Mouse (Mus musculus) heart, adult 18-20 months (tissue): ENCODE data around the gene Phxr2. TPM values are rescaled to one million over a fixed set of nuclear protein-coding genes. Genes with fewer than 3 reads are reported as not detected.
"Not testable (repeated sequence)": the region's sequence is repeated elsewhere in the genome, so short reads cannot be mapped to it uniquely, and the experiment has no call there.

Experiments used
- DNase-seq, 2 experiments: peaks; one replicate each; pipeline ENCODE4 v3.0.0; 2021 to 2022; ENCODE audit warnings: mixed read lengths in 1 of 2
- long read RNA-seq, 2 experiments: library from polyadenylated mRNA; stranded (forward); transcript quantifications; one replicate each; pipeline ENCODE4 v2.0.0; 2021
- total RNA-seq, 2 experiments: library from RNA; stranded (reverse); gene quantifications; 2 replicates each; pipeline ENCODE4 v1.2.3; 2021

Gene Phxr2
- not detected for total RNA-seq
- long read RNA-seq, experiment 1 = 0 reads
- long read RNA-seq, experiment 2 = 0 reads

DNA sequence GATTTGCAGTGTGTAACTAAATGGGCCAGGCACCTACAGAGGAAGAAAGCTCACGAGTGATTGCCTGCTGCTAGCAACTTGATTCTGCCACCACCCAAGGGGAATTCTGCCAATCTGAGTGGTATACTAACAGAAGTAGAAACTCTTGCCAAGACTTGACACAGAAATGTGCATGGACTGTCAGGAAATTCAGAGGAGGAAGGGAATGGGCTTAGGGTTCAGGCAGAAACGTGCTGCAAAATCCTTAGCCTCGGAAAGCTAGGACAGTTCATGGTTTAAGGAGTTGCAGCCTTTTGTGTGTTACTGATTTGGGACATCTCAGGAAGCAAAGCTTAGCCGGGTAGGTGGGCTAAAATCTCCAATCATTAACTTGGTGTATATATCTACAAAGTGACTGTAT, at the start of gene Phxr2:
TSS of gene Phxr2 (minus strand) at position 101 of the 400 bp plus-strand sequence.
- DNase-seq = no peak

DNA sequence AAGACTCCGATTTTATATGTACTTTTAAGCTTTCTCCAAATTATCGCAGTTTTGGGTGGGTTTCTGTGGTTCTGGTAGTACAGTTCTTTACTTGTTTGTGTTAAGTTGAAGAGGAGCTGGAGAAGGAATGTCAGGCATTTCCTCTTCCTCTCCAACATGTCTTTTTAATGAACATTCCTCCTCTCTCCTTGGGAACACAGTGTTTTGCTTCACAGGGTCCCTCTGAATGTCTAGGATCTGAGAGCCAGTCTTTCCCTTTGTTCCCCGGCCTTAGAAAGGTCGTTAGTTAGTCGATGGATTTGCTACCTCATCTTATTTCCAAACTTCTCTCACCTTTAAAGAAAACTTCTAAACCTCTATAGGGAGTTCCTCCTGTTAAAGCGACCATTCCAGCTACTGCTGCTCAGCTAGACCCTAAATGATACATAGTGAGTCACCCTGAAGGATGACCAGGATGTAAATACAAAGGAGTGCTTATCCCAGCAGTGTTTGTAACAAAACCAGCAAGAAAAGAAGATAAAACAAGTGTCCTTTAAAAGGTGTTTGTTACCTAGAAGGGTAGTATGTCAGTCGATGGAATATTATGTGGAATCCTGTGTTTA, 46.9 kb upstream of the Phxr2 start:
- no peak for DNase-seq

DNA sequence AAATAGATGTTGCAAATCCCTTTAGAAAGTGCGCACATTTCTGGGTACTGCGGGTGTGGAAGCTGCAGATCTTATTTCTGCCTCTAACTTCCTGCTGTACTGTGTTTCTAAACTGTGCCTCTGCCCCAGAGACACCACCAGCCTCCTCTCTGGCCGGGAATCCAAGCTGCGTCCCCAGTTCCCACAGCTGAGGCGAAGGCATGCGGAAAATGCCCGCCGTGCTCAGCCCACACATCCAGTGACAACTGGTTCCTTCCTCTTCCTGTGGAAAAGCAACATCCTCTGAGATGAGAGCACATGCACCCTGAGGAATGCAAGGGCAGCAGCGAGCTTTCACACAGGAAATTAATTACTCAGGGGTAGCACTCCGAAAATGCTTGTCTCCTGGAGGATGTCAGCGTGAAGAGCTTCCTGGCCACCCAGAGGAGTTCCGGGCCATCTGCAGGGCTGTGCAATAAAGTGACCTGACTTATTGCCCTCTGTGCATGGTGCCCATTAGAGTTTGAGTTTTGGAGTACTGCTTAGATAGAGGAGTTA, 45.9 kb upstream of the Phxr2 start:
- DNase-seq = peak; percentile 63 to 84

DNA sequence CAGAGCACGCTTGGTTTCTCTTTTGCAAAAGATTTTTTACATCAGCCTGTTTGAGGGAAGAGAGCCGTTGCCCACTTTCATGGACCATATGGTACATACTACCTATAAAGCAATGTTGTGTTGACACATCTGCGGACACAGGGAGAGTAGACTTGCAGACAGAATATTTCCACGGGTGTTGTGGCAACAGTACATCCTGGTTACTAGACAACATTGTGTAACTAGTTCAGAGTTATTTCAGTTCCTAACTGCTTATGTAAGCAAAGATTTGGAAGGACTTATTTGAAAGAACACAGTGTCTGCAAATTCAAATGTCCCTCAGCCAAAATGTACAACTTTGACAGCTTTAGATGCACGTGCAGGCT, 43.6 kb upstream of the Phxr2 start:
- DNase-seq = peak; percentile 79 to 85

DNA sequence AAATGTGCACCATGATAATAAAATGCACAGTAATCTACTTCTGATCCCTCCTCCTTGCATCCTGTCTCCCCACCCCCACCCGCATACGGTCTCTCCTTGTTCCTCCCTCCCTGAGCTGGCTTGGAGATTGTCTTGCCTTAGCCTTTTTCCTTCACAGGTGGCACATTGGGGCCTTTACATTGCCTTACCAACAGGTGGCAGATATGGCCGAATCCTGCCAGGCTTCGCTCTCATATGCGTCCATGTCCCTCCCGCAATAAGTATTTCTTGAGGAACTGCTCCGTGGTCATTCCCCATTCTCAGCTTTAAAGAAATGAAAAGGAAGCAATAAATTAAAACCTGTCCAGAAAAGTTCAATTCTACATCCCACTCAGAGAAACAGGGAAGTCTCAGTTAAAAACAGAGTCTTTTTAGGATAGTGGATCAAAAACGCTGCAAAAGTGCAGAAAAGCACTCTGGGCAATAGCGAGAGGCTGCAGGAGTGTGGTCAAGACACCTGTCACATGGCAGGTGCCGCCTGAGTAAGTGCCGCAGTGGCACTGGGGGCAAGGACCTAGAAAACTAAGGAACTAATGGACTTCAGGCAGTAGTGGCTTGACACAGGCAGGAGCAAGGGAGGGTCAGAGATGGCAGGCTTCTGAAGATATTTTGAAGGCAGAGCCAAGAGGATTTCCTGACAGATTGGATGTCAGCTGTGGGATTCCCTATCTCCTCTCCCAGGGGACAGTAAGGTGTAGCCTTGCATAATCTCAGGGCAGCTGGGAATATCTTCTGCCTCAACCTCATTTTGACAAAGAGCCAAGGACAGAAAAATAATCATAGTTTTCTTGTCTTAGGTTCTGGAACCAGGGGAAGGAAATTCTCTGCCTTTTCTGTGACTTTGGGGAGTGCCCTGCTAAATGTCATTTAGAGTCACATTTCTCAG, 43.0 kb upstream of the Phxr2 start:
- peak; percentile 68 to 76 for DNase-seq

DNA sequence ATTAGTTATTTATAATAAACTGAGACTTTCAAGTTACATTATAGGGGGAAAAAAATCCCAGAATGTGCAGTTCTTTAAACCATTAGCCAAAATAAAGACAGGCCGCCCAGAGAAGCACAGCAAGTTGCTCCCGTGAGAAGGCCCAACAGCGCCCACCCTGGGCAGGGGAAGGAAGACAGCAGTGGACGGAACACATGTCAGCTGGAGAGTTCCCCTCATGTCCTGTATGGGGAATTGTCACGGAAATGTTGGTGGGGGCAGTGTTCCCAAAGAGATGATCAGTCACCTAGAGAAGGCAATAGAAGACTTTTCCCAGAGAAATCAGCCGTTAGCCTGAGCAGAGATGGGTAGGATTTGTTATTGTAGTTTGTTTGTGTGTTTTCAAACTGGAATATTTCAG, 42.3 kb upstream of the Phxr2 start:
- DNase-seq = peak in 1 of 2 experiments; percentile 37

DNA sequence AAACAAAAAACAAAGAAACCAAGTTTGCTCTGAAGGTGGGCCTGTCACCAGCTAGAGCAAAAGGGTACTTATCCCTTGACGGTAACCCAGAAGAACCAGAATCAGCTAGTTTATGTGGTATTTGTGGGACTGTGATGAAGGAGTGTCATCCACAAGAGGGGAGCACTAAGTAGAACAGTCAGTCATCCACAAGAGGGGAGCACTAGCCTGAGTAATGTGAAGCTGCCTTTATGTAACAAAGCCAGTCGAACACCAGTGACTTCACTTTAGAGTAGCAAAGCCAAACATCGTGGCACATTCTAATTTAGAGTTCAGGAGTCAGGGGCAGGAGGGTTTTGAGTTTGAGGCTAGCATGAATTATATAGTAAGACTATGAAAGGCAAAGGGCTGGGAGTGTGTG, 40.3 kb upstream of the Phxr2 start:
- peak in 1 of 2 experiments; percentile 33 for DNase-seq

DNA sequence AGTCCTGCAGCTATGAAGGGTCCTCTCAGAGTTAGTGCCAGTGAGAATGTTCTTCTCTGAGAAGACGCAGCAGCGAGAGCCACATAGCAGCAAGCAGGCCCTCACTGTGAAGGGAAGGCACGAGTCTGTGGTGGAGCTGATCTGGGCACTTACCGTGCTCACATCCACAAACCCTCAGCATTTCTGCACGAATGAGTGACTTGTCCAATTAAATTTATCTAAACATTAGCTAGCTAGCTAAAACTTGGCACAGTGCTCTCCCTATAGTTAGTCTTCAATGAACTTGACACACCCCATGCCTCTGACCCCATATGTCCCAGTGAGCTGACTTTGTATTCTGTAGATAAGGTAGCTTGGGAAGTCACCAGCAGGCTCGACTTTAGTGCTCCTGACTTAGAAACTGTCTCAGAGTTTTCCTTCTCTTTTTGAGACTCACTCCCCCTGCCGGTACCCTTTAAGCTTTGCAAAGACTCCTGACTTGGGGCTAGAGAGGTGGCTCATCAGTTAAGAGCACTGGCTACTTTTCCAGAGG, 39.7 kb upstream of the Phxr2 start:
- peak; percentile 28 to 42 for DNase-seq

DNA sequence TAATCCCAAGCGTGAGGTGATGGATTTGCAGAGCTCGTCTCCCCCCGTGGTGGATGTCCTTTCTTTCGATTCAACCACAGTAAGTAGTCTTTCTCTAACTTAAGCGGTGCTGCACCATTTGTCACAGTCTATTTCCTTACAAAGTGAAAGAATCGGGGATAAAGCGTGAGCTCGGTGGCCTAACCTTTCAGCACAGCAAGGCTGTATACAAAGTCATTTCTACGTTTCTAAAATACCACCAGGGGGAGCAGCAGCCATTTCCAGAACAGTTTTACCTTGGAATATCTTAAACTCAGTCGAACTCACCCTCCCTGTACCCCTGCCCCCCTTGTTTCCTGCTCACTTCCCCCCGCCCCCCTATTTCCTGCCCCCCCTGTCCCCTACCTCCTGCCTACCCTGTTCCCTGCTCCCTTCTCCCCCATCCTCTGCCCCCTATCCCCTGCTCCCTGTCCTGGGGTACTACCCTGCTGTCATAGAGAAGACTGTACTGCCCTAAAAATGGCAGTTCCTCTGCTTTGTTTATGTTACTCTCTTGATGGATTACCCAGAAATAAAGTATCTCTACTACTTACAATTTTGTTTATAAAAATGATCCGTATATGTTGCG, 38.8 kb upstream of the Phxr2 start:
- peak; percentile 42 to 67 for DNase-seq

DNA sequence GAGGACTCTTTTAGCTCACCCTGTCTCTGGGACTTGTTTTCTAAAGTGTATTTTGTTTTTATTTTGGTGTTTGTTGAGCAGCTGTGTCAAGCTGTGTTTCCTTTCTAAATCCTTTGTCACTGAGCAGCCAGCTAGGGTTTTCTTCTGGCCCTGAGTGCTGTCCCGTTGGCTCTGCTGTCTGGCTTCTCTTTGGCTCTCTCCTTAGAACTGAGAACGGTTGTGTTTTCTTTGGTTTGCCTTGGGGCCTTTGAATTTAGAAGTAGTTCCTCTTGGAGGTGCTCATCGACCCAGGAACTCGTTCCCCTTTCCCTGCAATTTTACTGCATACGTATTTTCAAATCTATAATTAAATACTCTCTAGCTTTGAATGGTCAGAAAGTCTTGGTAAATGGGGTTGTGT, 36.9 kb upstream of the Phxr2 start:
- DNase-seq = no peak

DNA sequence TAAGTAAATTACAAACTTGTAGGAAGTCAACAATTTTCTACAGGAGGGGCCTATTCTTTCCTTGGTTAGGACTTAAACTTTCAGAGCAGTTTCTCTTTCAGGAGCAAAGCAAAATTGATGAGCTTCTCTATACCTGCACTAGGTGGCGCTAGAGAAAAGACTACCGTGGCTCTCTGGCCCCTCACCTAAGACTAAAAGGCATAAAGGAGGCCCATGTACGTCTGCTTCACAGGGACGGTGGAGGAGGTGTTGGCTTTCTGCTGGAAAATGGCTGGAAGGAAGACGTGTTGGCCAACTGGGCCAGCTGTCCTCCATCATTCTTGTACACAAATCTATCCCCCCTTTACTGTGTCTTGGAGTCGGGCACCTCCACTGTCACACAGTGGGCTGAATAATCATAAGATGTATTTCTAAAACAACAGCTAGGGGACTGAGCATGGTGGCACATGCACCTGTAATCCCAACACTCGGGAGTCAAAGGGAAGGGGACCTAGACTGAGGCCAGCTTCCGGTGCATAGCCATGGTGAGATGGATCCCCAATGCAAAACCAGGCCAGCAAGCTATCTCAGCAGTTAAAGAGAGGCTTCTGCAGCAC, 36.0 kb upstream of the Phxr2 start:
- peak; percentile 39 to 61 for DNase-seq

DNA sequence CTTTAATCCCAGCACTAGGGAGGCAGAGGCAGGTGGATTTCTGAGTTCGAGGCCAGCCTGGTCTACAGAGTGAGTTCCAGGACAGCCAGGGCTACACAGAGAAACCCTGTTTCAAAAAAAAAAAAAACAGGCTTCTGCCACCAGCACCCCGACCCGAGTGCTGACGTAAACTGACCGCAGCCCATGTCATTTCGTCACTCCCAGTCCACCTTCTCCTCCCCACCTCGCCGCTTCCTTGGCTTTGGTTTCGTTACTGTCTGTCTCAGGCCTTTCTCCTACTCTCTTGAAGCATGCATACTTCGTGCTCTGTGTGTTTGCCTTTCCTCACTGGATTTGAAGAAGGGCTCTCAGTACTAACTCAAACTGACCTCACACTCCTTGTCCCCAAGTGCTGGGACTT, 31.6 kb upstream of the Phxr2 start:
- DNase-seq = not testable (repeated sequence)

DNA sequence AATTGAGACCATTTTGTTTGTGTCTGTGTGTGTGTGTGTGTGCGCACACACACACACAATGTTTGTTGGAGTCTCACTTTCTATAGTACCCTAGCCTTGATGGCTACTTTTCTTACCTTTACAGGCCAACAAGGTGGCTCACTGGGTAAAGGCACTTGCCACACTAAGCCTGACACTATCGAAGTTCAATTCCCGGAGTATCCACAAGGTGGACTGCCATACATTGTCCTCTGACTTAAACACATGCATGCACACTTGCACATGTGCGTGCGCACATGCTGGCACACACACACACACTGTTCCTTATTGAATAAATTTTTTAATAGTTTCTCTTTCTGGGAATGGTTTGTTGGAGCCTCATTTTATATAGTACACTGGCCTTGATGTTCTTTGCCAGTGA, 30.7 kb upstream of the Phxr2 start:
- no peak for DNase-seq

DNA sequence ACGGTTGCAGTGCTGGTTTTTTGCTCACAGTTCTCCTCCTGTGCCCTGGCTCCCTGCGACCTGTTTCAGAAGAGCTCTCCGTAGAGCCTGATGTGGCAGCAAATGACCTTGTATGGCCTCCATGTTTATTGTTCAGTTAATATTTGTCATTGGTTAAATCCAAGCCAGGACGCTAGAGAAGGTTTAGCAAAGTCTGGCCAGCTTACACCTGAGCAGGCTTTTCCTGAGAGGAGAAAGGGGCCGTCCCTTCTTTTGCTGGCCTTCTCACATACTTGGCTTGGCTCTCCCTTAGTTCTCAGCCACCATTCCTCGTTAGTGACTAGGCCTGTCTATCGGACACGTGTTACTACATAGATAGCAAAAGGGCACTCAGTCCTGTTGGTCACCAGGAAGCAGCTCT, 28.5 kb upstream of the Phxr2 start:
- DNase-seq = no peak

DNA sequence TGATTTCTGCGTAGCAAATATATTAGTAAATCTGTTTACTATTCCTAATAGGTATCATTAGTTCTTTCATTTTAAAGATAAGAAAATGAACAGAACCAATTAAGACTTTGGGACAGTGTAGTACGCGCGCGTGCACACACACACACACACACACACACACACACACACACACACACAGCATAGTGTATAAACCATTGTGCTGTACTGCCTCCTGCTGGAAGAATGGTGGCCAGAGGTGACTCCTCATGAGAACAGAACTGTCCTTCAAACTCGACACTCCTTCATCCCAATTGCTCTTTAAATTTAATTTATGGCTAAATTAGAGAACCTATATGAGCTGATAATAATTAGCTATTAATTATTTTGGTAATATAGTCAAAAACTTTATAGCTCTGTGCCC, 25.9 kb upstream of the Phxr2 start:
- peak in 1 of 2 experiments; percentile 52 for DNase-seq

DNA sequence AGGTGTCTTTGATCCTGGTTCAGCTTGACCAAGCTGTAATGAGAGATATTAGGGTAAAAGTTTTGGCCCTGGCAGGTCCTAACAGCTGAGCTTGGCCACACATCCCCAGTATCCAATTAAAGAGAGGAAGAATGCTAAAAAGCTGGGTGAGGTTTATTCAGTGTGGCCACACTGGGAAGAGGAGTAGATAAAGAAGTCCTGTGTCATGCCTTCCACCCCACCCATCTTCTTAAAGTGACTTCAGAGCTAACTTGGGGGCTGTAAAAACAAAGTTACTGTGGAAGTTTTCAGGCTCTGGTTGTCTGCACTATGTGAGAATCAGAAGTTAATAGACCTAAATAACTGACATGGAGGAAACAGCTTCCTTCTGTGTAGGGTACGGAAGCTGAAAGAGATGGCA, 25.5 kb upstream of the Phxr2 start:
- DNase-seq = no peak

DNA sequence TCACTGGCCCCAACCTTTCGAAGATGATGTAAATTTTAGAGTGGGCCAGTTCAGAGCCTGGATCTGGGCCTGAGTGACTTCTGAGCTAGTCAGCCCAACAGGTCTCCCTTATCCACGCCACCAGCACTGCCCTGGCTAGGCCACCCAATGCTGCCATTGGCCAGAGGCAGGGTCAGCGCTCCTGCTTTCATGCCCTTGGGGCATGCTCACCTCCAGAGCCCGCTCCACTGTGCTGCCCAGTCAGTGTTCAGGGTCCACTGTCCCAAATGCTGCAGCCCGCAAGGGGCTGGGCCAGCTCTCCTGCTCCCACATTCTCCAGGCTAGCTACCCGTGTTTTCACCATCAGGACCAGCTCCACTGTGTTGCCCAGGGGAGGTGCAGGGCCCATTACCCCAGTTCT, 23.9 kb upstream of the Phxr2 start:
- DNase-seq = no peak

DNA sequence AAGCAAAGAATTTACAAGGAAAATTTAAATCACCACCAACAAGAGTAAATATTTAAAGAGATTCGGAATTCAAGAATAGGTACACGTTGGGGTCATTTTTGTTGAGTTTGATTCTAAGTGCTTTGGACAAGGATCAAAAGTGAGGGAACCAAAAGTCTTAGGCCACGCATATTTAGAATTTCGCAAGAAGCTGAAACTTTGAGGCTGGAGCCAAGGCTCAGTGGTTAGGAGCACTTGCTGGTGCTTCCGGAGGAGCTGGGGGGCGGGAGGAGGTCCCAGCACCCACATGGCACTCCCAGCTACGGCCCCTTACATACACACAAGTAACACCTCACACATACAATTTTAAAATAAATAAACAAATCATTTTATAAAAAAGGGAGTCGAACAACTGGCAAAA, 20.5 kb upstream of the Phxr2 start:
- no peak for DNase-seq

DNA sequence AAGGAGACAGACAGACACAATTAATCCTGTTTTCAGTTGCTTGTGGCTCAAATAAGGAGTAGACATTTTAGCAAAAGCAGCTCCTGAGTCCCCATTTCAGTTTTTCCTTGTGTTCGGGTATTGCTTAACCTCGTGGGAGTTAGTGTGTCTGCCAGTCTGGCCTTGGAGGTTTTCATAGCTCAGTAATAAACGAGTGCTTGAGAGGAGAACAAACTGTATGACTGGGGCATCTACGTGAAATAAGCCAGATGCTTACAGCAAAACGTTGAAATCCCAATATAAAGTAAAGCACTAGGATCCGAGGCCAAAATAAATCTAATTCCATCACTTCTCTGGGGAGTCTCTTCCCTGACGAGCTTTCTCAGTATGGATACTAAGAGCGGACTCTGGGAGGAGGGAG, 19.5 kb upstream of the Phxr2 start:
- no peak for DNase-seq

DNA sequence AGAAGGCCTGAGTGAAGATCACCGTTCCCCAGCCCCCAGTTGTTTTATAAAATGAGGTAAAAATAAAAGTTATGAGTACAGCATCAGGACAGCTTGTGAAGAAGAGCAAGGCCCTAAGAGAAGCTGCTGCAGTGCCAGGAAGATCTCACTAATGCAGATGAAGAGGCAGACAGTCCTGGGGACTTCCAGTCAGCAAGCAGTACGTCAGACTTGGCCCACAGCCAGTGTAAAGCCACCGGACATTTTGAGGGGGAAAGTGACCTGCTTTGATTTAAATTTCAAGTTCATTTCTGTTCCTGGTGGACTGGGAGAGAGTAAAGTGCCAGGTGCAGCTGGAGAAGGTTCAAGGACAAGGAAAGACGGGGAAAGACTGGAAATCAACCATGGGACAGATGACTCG, 10.2 kb upstream of the Phxr2 start:
- DNase-seq = no peak

DNA sequence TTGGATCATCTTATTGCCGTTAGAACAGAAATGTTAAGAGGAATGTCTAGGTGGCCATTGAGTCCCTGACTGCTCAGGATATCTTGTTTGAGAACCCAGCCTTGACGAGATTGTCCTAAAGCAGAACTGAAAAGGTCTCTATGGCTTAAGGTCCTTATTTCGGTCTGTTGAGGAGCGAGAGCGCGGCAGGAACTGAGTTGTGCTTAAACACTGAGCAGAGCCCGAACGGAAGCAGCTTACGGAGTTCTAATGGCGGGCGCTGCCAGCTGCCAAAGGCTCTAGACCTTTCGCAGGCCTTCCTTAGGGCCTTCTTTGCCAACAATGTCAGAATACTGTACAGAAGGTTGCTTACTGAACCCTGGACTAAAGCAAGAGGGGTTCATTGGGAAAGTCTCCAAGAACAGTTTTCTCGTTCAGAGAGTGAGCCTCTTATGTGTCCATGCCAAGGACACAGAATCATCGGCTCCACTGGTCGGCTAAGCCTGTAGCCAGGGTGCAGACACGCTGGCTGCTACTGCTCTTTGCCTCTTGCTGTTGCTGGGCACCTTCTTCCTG, 7.3 kb upstream of the Phxr2 start:
- DNase-seq = no peak
